ENCODE assay signal across 8 mouse cellular contexts in genomic region chr16:18877386-18878090, GRCm38 (mm10). TPM values are rescaled to one million over a fixed set of nuclear protein-coding genes. Genes with fewer than 3 reads are reported as not detected.
A peak's percentile ranks its signal among the peaks of the same experiment; 100 is the strongest.
DNase-seq lines count a peak whose midpoint lies in the region; ATAC-seq and TF ChIP-seq lines count a peak whose summit lies in the region.

No protein-coding gene starts in this region.

- peak; percentile 45 for ATAC-seq in intestine, postnatal 0 days
- ATAC-seq in limb, embryonic 11.5 days (ENCODE audit: insufficient number of reproducible peaks, low FRiP score, low TSS enrichment, low read depth) = peak; percentile 28
- ATAC-seq in midbrain, embryonic 12.5 days (ENCODE audit: low FRiP score, low read depth) = peak; percentile 45

- H3K36me3 ChIP-seq in intestine, postnatal 0 days (ENCODE audit: control insufficient read depth, insufficient read depth) = peaks cover 17% of the 10 kb centered on the region; the same call in 1 of the 2 replicates
- peaks cover 6% of the 10 kb centered on the region; the same call in 1 of the 2 replicates for H3K36me3 ChIP-seq in limb, embryonic 11.5 days (ENCODE audit: control insufficient read depth, insufficient read depth, low read length)
- peaks cover 26% of the 10 kb centered on the region for H3K36me3 ChIP-seq in midbrain, embryonic 12.5 days
- peaks cover 12% of the 10 kb centered on the region for H3K36me3 ChIP-seq in small intestine, adult 2 months (ENCODE audit: control insufficient read depth, insufficient read depth, low read length)

- peak; percentile 30 to 42 for DNase-seq in left cerebral cortex, adult 18-20 months (ENCODE audit: low spot score in 2 of 2)
- DNase-seq in left cerebral cortex, adult 11 months (ENCODE audit: low spot score) = no peak
- DNase-seq in embryo, embryonic 11.5 days (ENCODE audit: low read depth, low spot score) = peak; percentile 54
- peak; percentile 25 to 60 for DNase-seq in gastrocnemius, postnatal 4 days (ENCODE audit: low spot score in 2 of 2)
- DNase-seq in limb, embryonic 11.5 days (ENCODE audit: low spot score) = peak; percentile 75

- H3K27me3 ChIP-seq in intestine, postnatal 0 days (replicated peaks; ENCODE audit: control insufficient read depth, insufficient read depth, low read length) = no peaks in the 10 kb centered on the region
- H3K27me3 ChIP-seq in limb, embryonic 11.5 days (ENCODE audit: control insufficient read depth, insufficient read depth, low read length) = no peaks in the 10 kb centered on the region
- H3K27me3 ChIP-seq in midbrain, embryonic 12.5 days = no peaks in the 10 kb centered on the region
- H3K27me3 ChIP-seq in small intestine, adult 2 months (ENCODE audit: control insufficient read depth, insufficient read depth, low read length) = no peaks in the 10 kb centered on the region

- no peaks in the 10 kb centered on the region for H3K9me3 ChIP-seq in intestine, postnatal 0 days (ENCODE audit: control insufficient read depth)
- no peaks in the 10 kb centered on the region for H3K9me3 ChIP-seq in limb, embryonic 11.5 days (ENCODE audit: control insufficient read depth, low read length)
- no peaks in the 10 kb centered on the region for H3K9me3 ChIP-seq in midbrain, embryonic 12.5 days

- H3K4me1 ChIP-seq in intestine, postnatal 0 days (replicated peaks; ENCODE audit: control insufficient read depth, insufficient read depth, low read length) = no peaks in the 10 kb centered on the region
- H3K4me1 ChIP-seq in limb, embryonic 11.5 days (ENCODE audit: control insufficient read depth, insufficient read depth, low read length) = no peaks in the 10 kb centered on the region
- peaks cover 20% of the 10 kb centered on the region for H3K4me1 ChIP-seq in midbrain, embryonic 12.5 days
- H3K4me1 ChIP-seq in small intestine, adult 2 months (ENCODE audit: control insufficient read depth, insufficient read depth, insufficient read length, low read length) = peaks cover 6% of the 10 kb centered on the region; the same call in 1 of the 2 replicates

- H3K4me2 ChIP-seq in intestine, postnatal 0 days (replicated peaks; ENCODE audit: low read depth) = peak overlapping the region; percentile 86
- H3K4me2 ChIP-seq in limb, embryonic 11.5 days (ENCODE audit: low read depth, severe bottlenecking) = peak overlapping the region; percentile 81
- peak overlapping the region; percentile 60 for H3K4me2 ChIP-seq in midbrain, embryonic 12.5 days (replicated peaks)

- TF ChIP-seq POLR2A in small intestine, adult 2 months (IDR thresholded peaks at IDR 0.05; ENCODE audit: low read depth, low read length) = no peak

- WGBS in intestine, postnatal 0 days = under 1% methylated on average over 40 of the region's 43 CpGs
- under 1% methylated on average over 43 of the region's 43 CpGs for WGBS in limb, embryonic 11.5 days
- under 1% methylated on average over 37 of the region's 43 CpGs for WGBS in midbrain, embryonic 12.5 days
- under 1% methylated on average over 37 of the region's 43 CpGs for WGBS in small intestine, adult 2 months

- H3K27ac ChIP-seq in intestine, postnatal 0 days (ENCODE audit: low read depth, low read length) = peak overlapping the region; percentile 94
- H3K27ac ChIP-seq in limb, embryonic 11.5 days (replicated peaks; ENCODE audit: low read depth, low read length) = peak overlapping the region; percentile 85
- peak overlapping the region; percentile 94 for H3K27ac ChIP-seq in midbrain, embryonic 12.5 days (replicated peaks)
- peak overlapping the region; percentile 76 for H3K27ac ChIP-seq in small intestine, adult 2 months (ENCODE audit: insufficient read depth, low read depth, low read length)

- H3K4me3 ChIP-seq in intestine, postnatal 0 days (ENCODE audit: low read depth, low read length) = peak overlapping the region; percentile 91
- H3K4me3 ChIP-seq in limb, embryonic 11.5 days (ENCODE audit: low read depth, low read length) = peak overlapping the region; percentile 91
- peak overlapping the region; percentile 95 for H3K4me3 ChIP-seq in midbrain, embryonic 12.5 days
- peak overlapping the region; percentile 99 for H3K4me3 ChIP-seq in small intestine, adult 2 months (ENCODE audit: low read depth, low read length)

- H3K9ac ChIP-seq in intestine, postnatal 0 days (ENCODE audit: low read depth, low read length) = peak overlapping the region; percentile 84
- peak overlapping the region; percentile 89 for H3K9ac ChIP-seq in limb, embryonic 11.5 days (ENCODE audit: low read length)
- peak overlapping the region; percentile 92 for H3K9ac ChIP-seq in midbrain, embryonic 12.5 days (replicated peaks)

- TF ChIP-seq CTCF in intestine, postnatal 0 days (IDR thresholded peaks at IDR 0.05; ENCODE audit: low read depth) = peak; percentile 69
- peak; percentile 42; the same call in 1 of the 2 replicates for TF ChIP-seq CTCF in small intestine, adult 2 months (IDR thresholded peaks at IDR 0.05; ENCODE audit: extremely low read depth, insufficient read length, insufficient replicate concordance, low read depth, low read length)

RNA-seq across cellular contexts. Expression of gene Hira, which starts 0.7 kb away (rescaled TPM):
- 10 to 100 TPM; 78.6 to 87.7 TPM for total RNA-seq in left cerebral cortex, adult 18-20 months (2021)
- 10 to 100 TPM; 38.9 to 44.8 TPM for total RNA-seq in gastrocnemius, postnatal 4 days (2021)
- polyA plus RNA-seq in intestine, postnatal 0 days (2015; fragmentation: Nextera tagmentation; extraction: Ambion mirVana) = 6.9 and 8.3 TPM in 2 replicates
- polyA plus RNA-seq in limb, embryonic 11.5 days (2014; fragmentation: Nextera tagmentation; extraction: Ambion mirVana) = 11.5 and 17.0 TPM in 2 replicates
- polyA plus RNA-seq in midbrain, embryonic 12.5 days (2016; fragmentation: Nextera tagmentation; extraction: Ambion mirVana) = 27.6 and 29.2 TPM in 2 replicates
- polyA plus RNA-seq in small intestine, adult 2 months (2012; rRNA removed) = 22.5 and 49.3 TPM in 2 replicates

RNA-seq across cellular contexts. Expression of gene Mrpl40, which starts 0.9 kb away (rescaled TPM):
- 10 to 100 TPM; 36.1 to 38.2 TPM for total RNA-seq in left cerebral cortex, adult 18-20 months (2021)
- 10 to 100 TPM; 45.8 to 47.6 TPM for total RNA-seq in gastrocnemius, postnatal 4 days (2021)
- 74.1 and 77.8 TPM in 2 replicates for polyA plus RNA-seq in intestine, postnatal 0 days (2015; fragmentation: Nextera tagmentation; extraction: Ambion mirVana)
- 101 and 102 TPM in 2 replicates for polyA plus RNA-seq in limb, embryonic 11.5 days (2014; fragmentation: Nextera tagmentation; extraction: Ambion mirVana)
- polyA plus RNA-seq in midbrain, embryonic 12.5 days (2016; fragmentation: Nextera tagmentation; extraction: Ambion mirVana) = 77.0 and 92.1 TPM in 2 replicates
- 6.9 and 8.2 TPM in 2 replicates for polyA plus RNA-seq in small intestine, adult 2 months (2012; rRNA removed)

RNA-seq across cellular contexts. Expression of gene Gm28539, which starts 41.2 kb away (rescaled TPM):
- total RNA-seq in left cerebral cortex, adult 18-20 months (2021) = 10 to 100 TPM in 1 of 2 experiments, 1 to 10 TPM in 1; 5.6 to 13.5 TPM
- 1 to 10 TPM; 4.2 TPM for total RNA-seq in gastrocnemius, postnatal 4 days (2021)
- not detected in 2 replicates for polyA plus RNA-seq in intestine, postnatal 0 days (2015; fragmentation: Nextera tagmentation; extraction: Ambion mirVana)
- polyA plus RNA-seq in limb, embryonic 11.5 days (2014; fragmentation: Nextera tagmentation; extraction: Ambion mirVana) = not detected in 2 replicates
- not detected in 2 replicates for polyA plus RNA-seq in midbrain, embryonic 12.5 days (2016; fragmentation: Nextera tagmentation; extraction: Ambion mirVana)
- polyA plus RNA-seq in small intestine, adult 2 months (2012; rRNA removed) = not detected in 2 replicates

RNA-seq across cellular contexts. Expression of gene 2510002D24Rik, which starts 41.2 kb away (rescaled TPM):
- 10 to 100 TPM; 24.1 to 26.6 TPM for total RNA-seq in left cerebral cortex, adult 18-20 months (2021)
- total RNA-seq in gastrocnemius, postnatal 4 days (2021) = 10 to 100 TPM; 14.9 to 15.9 TPM
- 18.3 and 25.8 TPM in 2 replicates for polyA plus RNA-seq in intestine, postnatal 0 days (2015; fragmentation: Nextera tagmentation; extraction: Ambion mirVana)
- 28.4 and 31.4 TPM in 2 replicates for polyA plus RNA-seq in limb, embryonic 11.5 days (2014; fragmentation: Nextera tagmentation; extraction: Ambion mirVana)
- polyA plus RNA-seq in midbrain, embryonic 12.5 days (2016; fragmentation: Nextera tagmentation; extraction: Ambion mirVana) = 23.6 and 25.8 TPM in 2 replicates
- polyA plus RNA-seq in small intestine, adult 2 months (2012; rRNA removed) = 33.6 and 49.8 TPM in 2 replicates
